Mouse (Mus musculus): ENCODE measurements at regions not wholly inside any gene's neighbourhood (a gene's known extent, or its start where the extent isn't known, plus 50 kb on each side); places are given as distances from the start of the nearest gene placed in this dataset.

GRCm38 (mm10) chr4:99348674-99349073 is 53.0 kb downstream of the Gm12689 start:
- no peaks in the 10 kb centered on the region for H3K9me3 ChIP-seq (replicated peaks)
- 0 out of 2 replicates have a peak, but pooled peaks cover 5% of the 10 kb centered on the region for H3K4me1 ChIP-seq
- H3K36me3 ChIP-seq: no peaks in the 10 kb centered on the region
- no peak overlapping the region for H3K4me3 ChIP-seq (replicated peaks)
- no peak for ATAC-seq (replicated peaks; ENCODE audit: low FRiP score)
- no peak overlapping the region for H3K27ac ChIP-seq
- 68% methylated on average over 5 of the region's 5 CpGs for WGBS
- H3K9ac ChIP-seq: no peak overlapping the region
- no peaks in the 10 kb centered on the region for H3K27me3 ChIP-seq
- no peak overlapping the region for H3K4me2 ChIP-seq

GRCm38 (mm10) chr4:99353122-99353774 is 57.5 kb downstream of the Gm12689 start:
- ATAC-seq (replicated peaks; ENCODE audit: low FRiP score): no peak
- H3K36me3 ChIP-seq: no peaks in the 10 kb centered on the region
- WGBS: 16% methylated on average over 8 of the region's 8 CpGs

GRCm38 (mm10) chr4:99354241-99354640 is 58.5 kb downstream of the Gm12689 start:
- WGBS: 74% methylated on average over 16 of the region's 17 CpGs
- Histone ChIP-seq H3K9me3 (replicated peaks) (no peaks in the 10 kb centered on the region; the same call in 1 of the 2 replicates), H3K4me2 (peak overlapping the region; percentile 28; the same call in 1 of the 2 replicates)

More at GRCm38 (mm10) chr4:99353122-99353774, 57.5 kb downstream of the Gm12689 start:
- no peak overlapping the region for H3K27ac ChIP-seq
- no peak overlapping the region for H3K4me2 ChIP-seq
- H3K9ac ChIP-seq: no peak overlapping the region
- no peaks in the 10 kb centered on the region for H3K9me3 ChIP-seq (replicated peaks)
- H3K4me1 ChIP-seq: 0 out of 2 replicates have a peak, but pooled peaks cover 5% of the 10 kb centered on the region
- H3K27me3 ChIP-seq: no peaks in the 10 kb centered on the region
- H3K4me3 ChIP-seq (replicated peaks): no peak overlapping the region

GRCm38 (mm10) chr4:99354835-99355234 is 59.1 kb downstream of the Gm12689 start:
- H3K27me3 ChIP-seq: no peaks in the 10 kb centered on the region
- no peak overlapping the region for H3K27ac ChIP-seq
- H3K4me2 ChIP-seq: peak overlapping the region; percentile 28; the same call in 1 of the 2 replicates
- no peaks in the 10 kb centered on the region; the same call in 1 of the 2 replicates for H3K9me3 ChIP-seq (replicated peaks)
- H3K4me3 ChIP-seq (replicated peaks): no peak overlapping the region
- H3K9ac ChIP-seq: no peak overlapping the region
- no peaks in the 10 kb centered on the region for H3K36me3 ChIP-seq
- ATAC-seq (replicated peaks; ENCODE audit: low FRiP score): no peak
- 0 out of 2 replicates have a peak, but pooled peaks cover 5% of the 10 kb centered on the region for H3K4me1 ChIP-seq
- WGBS: 57% methylated on average over 9 of the region's 9 CpGs

More at GRCm38 (mm10) chr4:99354241-99354640, 58.5 kb downstream of the Gm12689 start:
- Histone ChIP-seq H3K9ac (no peak overlapping the region), H3K36me3 (no peaks in the 10 kb centered on the region), H3K4me1 (0 out of 2 replicates have a peak, but pooled peaks cover 5% of the 10 kb centered on the region), H3K27ac (no peak overlapping the region), H3K4me3 (replicated peaks) (no peak overlapping the region), H3K27me3 (no peaks in the 10 kb centered on the region)
- no peak for ATAC-seq (replicated peaks; ENCODE audit: low FRiP score)

GRCm38 (mm10) chr4:99368036-99368435 is 72.3 kb downstream of the Gm12689 start:
- ATAC-seq (replicated peaks; ENCODE audit: low FRiP score): no peak
- no peak overlapping the region for H3K9ac ChIP-seq
- H3K27me3 ChIP-seq: no peaks in the 10 kb centered on the region
- H3K27ac ChIP-seq: no peak overlapping the region
- no peak overlapping the region for H3K4me3 ChIP-seq (replicated peaks)
- 84% methylated on average over 9 of the region's 9 CpGs for WGBS
- H3K36me3 ChIP-seq: no peaks in the 10 kb centered on the region
- no peak overlapping the region for H3K4me2 ChIP-seq
- no peaks in the 10 kb centered on the region for H3K9me3 ChIP-seq (replicated peaks)
- H3K4me1 ChIP-seq: no peaks in the 10 kb centered on the region

- WGBS: 79% methylated on average over 5 of the region's 5 CpGs
- H3K4me2 ChIP-seq: no peak overlapping the region
- H3K36me3 ChIP-seq: no peaks in the 10 kb centered on the region
- H3K9ac ChIP-seq: no peak overlapping the region
- H3K27me3 ChIP-seq: peaks cover 3% of the 10 kb centered on the region; the same call in 1 of the 2 replicates
- H3K9me3 ChIP-seq (replicated peaks): no peaks in the 10 kb centered on the region
- no peak overlapping the region for H3K4me3 ChIP-seq (replicated peaks)
- H3K4me1 ChIP-seq: 0 out of 2 replicates have a peak, but pooled peaks cover 4% of the 10 kb centered on the region
- H3K27ac ChIP-seq: no peak overlapping the region
- no peak for ATAC-seq (replicated peaks; ENCODE audit: low FRiP score)
Observed at GRCm38 (mm10) chr4:99371162-99371561, 75.5 kb downstream of the Gm12689 start.

- ATAC-seq (replicated peaks; ENCODE audit: low FRiP score): peak; percentile 55
Observed at GRCm38 (mm10) chr4:99376171-99376570, 80.5 kb downstream of the Gm12689 start.

GRCm38 (mm10) chr4:99376911-99377310 is 81.2 kb downstream of the Gm12689 start:
- no peak overlapping the region for H3K27ac ChIP-seq
- no peak overlapping the region for H3K4me3 ChIP-seq (replicated peaks)
- H3K9ac ChIP-seq: no peak overlapping the region
- 33% methylated on average over 9 of the region's 9 CpGs for WGBS
- peaks cover 8% of the 10 kb centered on the region; the same call in 1 of the 2 replicates for H3K4me1 ChIP-seq
- H3K9me3 ChIP-seq (replicated peaks): no peaks in the 10 kb centered on the region
- peaks cover 18% of the 10 kb centered on the region; the same call in 1 of the 2 replicates for H3K27me3 ChIP-seq
- H3K36me3 ChIP-seq: no peaks in the 10 kb centered on the region
- H3K4me2 ChIP-seq: no peak overlapping the region
- no peak for ATAC-seq (replicated peaks; ENCODE audit: low FRiP score)

More at GRCm38 (mm10) chr4:99376171-99376570, 80.5 kb downstream of the Gm12689 start:
- H3K9me3 ChIP-seq (replicated peaks): no peaks in the 10 kb centered on the region
- H3K36me3 ChIP-seq: no peaks in the 10 kb centered on the region
- H3K4me1 ChIP-seq: peaks cover 8% of the 10 kb centered on the region; the same call in 1 of the 2 replicates
- H3K27me3 ChIP-seq: peaks cover 18% of the 10 kb centered on the region; the same call in 1 of the 2 replicates
- H3K9ac ChIP-seq: no peak overlapping the region
- no peak overlapping the region for H3K4me2 ChIP-seq
- no peak overlapping the region for H3K27ac ChIP-seq
- no peak overlapping the region for H3K4me3 ChIP-seq (replicated peaks)
- WGBS: 0% methylated on average over 1 of the region's 1 CpGs

GRCm38 (mm10) chr4:99379983-99380382 is 84.3 kb downstream of the Gm12689 start:
- 88% methylated on average over 4 of the region's 4 CpGs for WGBS
- Histone ChIP-seq H3K4me2 (no peak overlapping the region), H3K27ac (no peak overlapping the region), H3K27me3 (peaks cover 15% of the 10 kb centered on the region; the same call in 1 of the 2 replicates), H3K4me1 (peaks cover 8% of the 10 kb centered on the region; the same call in 1 of the 2 replicates), H3K36me3 (no peaks in the 10 kb centered on the region), H3K4me3 (replicated peaks) (no peak overlapping the region), H3K9me3 (replicated peaks) (no peaks in the 10 kb centered on the region), H3K9ac (no peak overlapping the region)
- no peak for ATAC-seq (replicated peaks; ENCODE audit: low FRiP score)

- Histone ChIP-seq H3K4me2 (no peak overlapping the region), H3K9me3 (replicated peaks) (no peaks in the 10 kb centered on the region), H3K27ac (no peak overlapping the region), H3K9ac (no peak overlapping the region), H3K36me3 (no peaks in the 10 kb centered on the region), H3K4me1 (no peaks in the 10 kb centered on the region), H3K27me3 (no peaks in the 10 kb centered on the region), H3K4me3 (replicated peaks) (no peak overlapping the region)
- no peak for ATAC-seq (replicated peaks; ENCODE audit: low FRiP score)
- 40% methylated on average over 8 of the region's 8 CpGs for WGBS
Observed at GRCm38 (mm10) chr4:99385381-99385780, 89.7 kb downstream of the Gm12689 start.

- Histone ChIP-seq H3K9ac (no peak overlapping the region), H3K9me3 (replicated peaks) (no peaks in the 10 kb centered on the region), H3K4me2 (no peak overlapping the region), H3K4me3 (replicated peaks) (no peak overlapping the region), H3K4me1 (no peaks in the 10 kb centered on the region), H3K27ac (peak overlapping the region; percentile 71), H3K36me3 (no peaks in the 10 kb centered on the region), H3K27me3 (no peaks in the 10 kb centered on the region)
- WGBS: 46% methylated on average over 1 of the region's 1 CpGs
- ATAC-seq (replicated peaks; ENCODE audit: low FRiP score): peak; percentile 77
Observed at GRCm38 (mm10) chr4:99389428-99389827, 93.7 kb downstream of the Gm12689 start.

- Histone ChIP-seq H3K9ac (no peak overlapping the region), H3K9me3 (replicated peaks) (no peaks in the 10 kb centered on the region), H3K4me1 (no peaks in the 10 kb centered on the region), H3K27ac (no peak overlapping the region), H3K4me2 (no peak overlapping the region), H3K4me3 (replicated peaks) (no peak overlapping the region), H3K27me3 (no peaks in the 10 kb centered on the region), H3K36me3 (no peaks in the 10 kb centered on the region)
- ATAC-seq (replicated peaks; ENCODE audit: low FRiP score): no peak
- 82% methylated on average over 5 of the region's 5 CpGs for WGBS
Observed at GRCm38 (mm10) chr4:99392986-99393385, 97.3 kb downstream of the Gm12689 start.

All from kidney, embryonic 15.5 days (tissue).